Mouse (Mus musculus) gastrocnemius, adult 2 months (tissue): ENCODE measurements at regions not wholly inside any gene's neighbourhood (a gene's known extent, or its start where the extent isn't known, plus 50 kb on each side); places are given as distances from the start of the nearest gene placed in this dataset.

Experiments used
- DNase-seq: peaks from one replicate; pipeline ENCODE4 v3.0.0; 2022
- H3K27ac ChIP-seq: fragments of 200-600 bp; 2 replicates; pipeline ENCODE4 v1.8.1; 2022; ENCODE audit warnings: mild to moderate bottlenecking
- H3K4me3 ChIP-seq: fragments of 200-600 bp; 2 replicates; pipeline ENCODE4 v1.8.1; 2022; ENCODE audit warnings: mild to moderate bottlenecking, moderate library complexity
- CTCF ChIP-seq: fragments of 200-600 bp; IDR thresholded peaks from 2 replicates; pipeline ENCODE4 v1.8.1; 2022; ENCODE audit warnings: antibody characterized with exemption, mild to moderate bottlenecking, moderate library complexity
- intact Hi-C: fragments of 180-260 bp; cut with DNase I; formaldehyde crosslinking; loops from one replicate; pipeline ENCODE4 v1.15.1; 2025

DNA sequence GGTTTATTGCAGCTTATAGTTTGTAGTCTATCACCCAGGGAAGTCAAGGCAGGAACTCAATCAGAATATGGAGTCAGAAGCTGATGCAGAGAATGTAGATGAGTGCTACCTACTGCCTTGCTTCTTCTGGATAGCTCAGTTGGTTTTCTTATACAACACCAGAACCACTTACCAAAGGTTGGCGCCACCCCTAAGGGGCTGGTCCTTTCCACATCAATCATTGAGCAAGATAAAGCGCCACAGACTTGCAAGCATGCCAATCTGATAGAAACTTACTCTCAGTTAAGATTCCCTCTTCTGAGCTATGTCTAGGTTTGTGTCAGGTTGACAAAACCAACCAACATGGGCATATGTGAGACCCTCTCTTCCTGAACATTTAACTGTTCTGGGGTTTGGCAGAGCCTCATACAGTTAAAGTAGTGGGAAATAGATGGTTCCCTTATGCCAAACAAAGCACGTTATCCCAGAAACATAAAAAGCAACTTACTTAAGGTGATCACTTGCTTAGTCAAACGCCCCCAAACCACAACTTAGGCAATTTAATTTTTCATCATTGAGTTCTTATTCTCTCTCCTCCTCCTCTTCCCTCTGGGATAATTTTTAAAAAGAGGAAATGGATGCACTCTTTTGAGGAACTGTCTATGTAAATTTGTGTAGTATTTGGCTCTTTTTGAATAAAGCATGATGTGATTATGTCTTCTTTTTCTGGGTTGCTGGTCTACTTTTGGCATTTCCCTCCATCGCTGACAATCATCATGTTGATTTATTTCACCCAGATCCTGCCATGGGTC is 115.3 kb upstream of the Ifne start:
- intact Hi-C loops = no loop called here
- DNase-seq = no peak
- Histone ChIP-seq H3K4me3 (no peak overlapping the region), H3K27ac (no peak overlapping the region)
- TF ChIP-seq CTCF = no peak

DNA sequence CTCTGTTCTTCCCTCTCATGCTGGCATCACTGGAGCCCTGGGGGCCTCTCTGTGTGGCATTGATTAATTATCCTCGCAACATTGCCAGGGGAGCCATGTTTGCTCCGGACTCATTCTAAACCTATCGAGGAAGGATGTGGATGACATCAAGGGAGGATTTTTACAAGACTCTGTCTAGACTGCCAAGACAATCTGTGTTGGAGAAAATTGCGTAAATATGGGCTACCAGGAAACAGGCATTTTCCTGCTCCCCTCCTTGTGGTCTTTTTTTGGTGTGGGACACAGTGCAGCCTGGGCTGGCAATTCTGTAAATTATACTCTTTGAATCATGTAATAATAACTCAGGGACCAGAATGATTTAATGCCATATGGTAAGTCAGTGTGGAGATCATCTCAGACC is 114.5 kb upstream of the Ifne start:
- no peak for TF ChIP-seq CTCF
- H3K4me3 ChIP-seq = no peak overlapping the region
- intact Hi-C loops = no loop called here
- no peak for DNase-seq
- H3K27ac ChIP-seq = no peak overlapping the region

- no peak for TF ChIP-seq CTCF
- H3K4me3 ChIP-seq = no peak overlapping the region
- intact Hi-C loops = no loop called here
- DNase-seq = no peak
- no peak overlapping the region for H3K27ac ChIP-seq
Observed at GRCm38 (mm10) chr4:88992498-88992897, 112.5 kb upstream of the Ifne start.

- DNase-seq = no peak
- Histone ChIP-seq H3K27ac (no peak overlapping the region), H3K4me3 (no peak overlapping the region)
- intact Hi-C loops = no loop called here
- TF ChIP-seq CTCF = no peak
Observed at GRCm38 (mm10) chr4:88988363-88988762, 108.4 kb upstream of the Ifne start.

- no peak for TF ChIP-seq CTCF
- Histone ChIP-seq H3K4me3 (no peak overlapping the region), H3K27ac (no peak overlapping the region)
- intact Hi-C loops = no loop called here
- DNase-seq = no peak
Observed at GRCm38 (mm10) chr4:88987103-88987502, 107.1 kb upstream of the Ifne start.

DNA sequence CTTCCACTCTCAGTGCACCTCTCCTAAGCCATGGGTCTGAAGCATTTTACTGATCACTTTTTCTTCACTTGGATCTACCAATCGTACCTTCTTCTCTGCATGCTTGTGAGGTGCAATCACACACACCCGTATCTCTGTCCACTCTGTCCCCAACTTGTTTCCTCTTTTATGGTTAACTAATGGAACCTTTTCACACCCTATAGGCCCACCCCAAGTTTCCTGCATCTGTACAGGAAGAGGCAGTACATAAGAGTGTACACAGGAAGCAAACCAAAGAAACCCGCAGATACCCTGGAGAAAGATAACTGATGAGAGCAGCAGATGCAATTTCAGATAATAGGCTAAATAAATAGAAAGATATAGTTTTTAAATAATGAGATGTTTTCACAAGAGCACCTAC is 102.5 kb upstream of the Ifne start:
- TF ChIP-seq CTCF = no peak
- Histone ChIP-seq H3K4me3 (no peak overlapping the region), H3K27ac (no peak overlapping the region)
- intact Hi-C loops = no loop called here
- DNase-seq = no peak

DNA sequence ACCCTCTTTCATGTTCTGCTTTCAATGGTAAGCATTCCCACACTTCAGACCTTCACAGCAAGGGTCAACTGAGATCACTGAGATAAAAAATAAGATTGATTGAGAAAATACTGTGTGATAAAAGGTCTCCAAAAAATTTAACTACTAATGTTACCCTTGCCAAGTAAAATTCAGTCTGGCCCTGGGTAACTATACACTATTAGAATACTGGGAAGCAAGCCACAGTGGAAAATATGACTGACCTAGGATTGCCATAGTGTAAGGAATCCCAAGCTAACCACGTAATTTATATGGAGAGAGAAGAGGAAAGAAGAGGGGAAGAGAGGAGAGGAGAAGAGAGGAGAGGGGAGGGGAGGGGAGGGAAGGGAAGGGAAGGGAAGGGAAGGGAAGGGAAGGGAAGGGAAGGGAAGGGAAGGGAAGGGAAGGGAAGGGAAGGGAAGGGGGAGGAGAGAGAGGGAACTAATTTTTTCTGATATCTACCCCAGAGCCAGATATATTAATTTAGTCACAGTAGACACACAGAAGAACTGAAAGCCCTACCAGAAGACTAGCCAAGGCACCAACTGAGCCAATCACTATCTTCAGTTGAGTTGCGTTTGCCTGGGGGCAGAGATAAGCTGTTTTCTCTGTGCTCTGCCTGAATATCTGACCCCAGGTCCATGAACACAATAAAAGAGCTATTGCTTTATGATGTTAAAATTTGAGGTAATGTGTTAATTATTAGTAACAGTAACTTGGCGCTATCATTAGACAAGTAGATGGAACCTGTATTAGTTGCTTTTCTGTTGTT is 97.3 kb upstream of the Ifne start:
- intact Hi-C loops = no loop called here
- no peak for TF ChIP-seq CTCF
- DNase-seq = no peak
- no peak overlapping the region for H3K4me3 ChIP-seq
- no peak overlapping the region for H3K27ac ChIP-seq

DNA sequence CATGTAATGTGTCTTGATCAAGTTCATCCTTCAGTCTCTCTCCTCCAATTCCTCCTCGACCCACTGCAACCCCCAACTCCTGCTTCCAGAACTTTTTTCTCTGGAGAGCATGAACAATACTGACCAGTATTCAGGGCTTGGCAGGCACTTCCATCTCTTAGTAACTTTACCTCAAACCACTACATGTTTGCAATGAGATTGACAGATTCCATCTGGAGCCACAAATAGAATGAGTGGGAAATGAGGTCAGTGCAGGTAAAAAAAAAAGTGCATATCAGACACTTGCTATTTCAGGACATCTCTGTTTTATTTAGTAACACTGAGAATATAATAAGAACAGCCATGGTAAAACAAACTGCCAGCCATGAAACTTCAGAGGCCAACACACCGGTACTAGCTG is 94.5 kb upstream of the Ifne start:
- Histone ChIP-seq H3K4me3 (no peak overlapping the region), H3K27ac (peak overlapping the region; percentile 73)
- intact Hi-C loops = loop anchor here (2.0 kb wide), 1 partner anchor 64 kb away; no protein-coding TSS in a partner anchor
- peak; percentile 20 for DNase-seq
- no peak for TF ChIP-seq CTCF

DNA sequence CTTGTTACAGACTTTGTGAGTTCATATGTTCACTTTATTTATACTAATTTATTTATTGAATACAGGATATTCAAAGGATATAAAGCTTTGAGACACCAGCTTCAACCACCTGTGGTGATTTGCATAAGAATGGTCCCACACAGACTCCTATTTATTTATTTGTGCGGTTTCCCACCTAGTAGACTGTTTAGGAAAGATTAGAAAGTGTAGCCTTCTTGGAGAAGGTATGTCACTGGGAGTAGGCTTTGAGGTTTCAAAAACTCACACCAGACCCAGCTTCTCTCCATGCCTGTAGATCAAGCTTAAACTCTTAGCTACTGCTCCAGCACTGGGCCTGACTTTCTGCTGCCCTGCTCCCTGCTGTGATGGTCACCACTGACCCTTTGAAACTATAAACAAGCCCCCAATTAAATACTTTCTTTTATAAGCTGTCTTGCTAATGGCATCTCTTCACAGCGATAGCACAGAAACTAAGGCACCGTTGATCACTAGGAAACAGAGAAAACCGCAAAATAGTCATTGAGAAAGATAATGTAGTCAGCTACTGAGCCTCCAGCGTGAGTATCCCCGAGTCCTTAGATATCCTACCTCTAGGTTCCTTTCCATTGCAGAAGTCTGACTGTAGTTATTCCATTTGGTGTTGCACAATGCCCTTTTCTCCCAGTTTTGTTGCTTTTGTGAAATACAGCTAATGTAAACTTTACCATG is 89.3 kb upstream of the Ifne start:
- Histone ChIP-seq H3K27ac (no peak overlapping the region), H3K4me3 (no peak overlapping the region)
- no peak for TF ChIP-seq CTCF
- intact Hi-C loops = no loop called here
- DNase-seq = no peak

- Histone ChIP-seq H3K4me3 (no peak overlapping the region), H3K27ac (no peak overlapping the region)
- intact Hi-C loops = no loop called here
- TF ChIP-seq CTCF = no peak
- DNase-seq = no peak
Observed at GRCm38 (mm10) chr4:88959621-88960020, 79.6 kb upstream of the Ifne start.

GRCm38 (mm10) chr4:88956605-88957004 is 76.6 kb upstream of the Ifne start:
- intact Hi-C loops = no loop called here
- no peak for TF ChIP-seq CTCF
- no peak for DNase-seq
- no peak overlapping the region for H3K27ac ChIP-seq
- no peak overlapping the region for H3K4me3 ChIP-seq

DNA sequence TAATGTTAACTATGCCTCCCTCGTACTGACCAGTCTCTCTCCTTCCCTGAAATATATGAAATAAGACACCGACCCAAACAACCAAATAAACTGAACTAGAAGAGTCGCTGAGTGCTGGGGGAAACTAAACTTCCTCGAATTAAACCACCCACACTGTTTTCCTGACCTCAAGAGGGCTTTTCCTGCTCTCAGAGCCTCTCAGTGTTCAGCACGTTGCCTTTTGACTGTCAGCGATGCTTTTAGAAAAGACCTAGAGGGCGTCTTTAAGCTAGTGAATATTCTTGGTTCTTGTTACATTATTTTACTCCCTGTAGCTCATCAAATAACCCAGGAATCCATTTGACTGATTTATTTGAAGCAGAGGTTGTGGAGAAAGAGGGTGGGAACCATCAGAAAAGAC is 76.2 kb upstream of the Ifne start:
- Histone ChIP-seq H3K4me3 (no peak overlapping the region), H3K27ac (no peak overlapping the region)
- intact Hi-C loops = no loop called here
- no peak for TF ChIP-seq CTCF
- DNase-seq = no peak

GRCm38 (mm10) chr4:88955571-88955970 is 75.6 kb upstream of the Ifne start:
- H3K27ac ChIP-seq = no peak overlapping the region
- DNase-seq = no peak
- intact Hi-C loops = no loop called here
- H3K4me3 ChIP-seq = no peak overlapping the region
- no peak for TF ChIP-seq CTCF
